Mouse (Mus musculus) midbrain, embryonic 12.5 days (tissue): ENCODE results near the gene Klrb1f. TPM values are rescaled to one million over a fixed set of nuclear protein-coding genes. Genes with fewer than 3 reads are reported as not detected.
"Not testable (repeated sequence)": the region's sequence is repeated elsewhere in the genome, so short reads cannot be mapped to it uniquely, and the experiment has no call there.

Experiments
- ATAC-seq: fragments of 200-750 bp; cut with Nextera tagmentation; 2 replicates; pipeline ENCODE4 v1.8.0; 2017; ENCODE audit warnings: low read depth, moderate TSS enrichment, moderate library complexity; ENCODE audit not compliant: low FRiP score
- H3K27ac ChIP-seq: fragments of 300-500 bp; sonication (generic); replicated peaks from 2 replicates; pipeline ENCODE4 v1.5.1; 2016; ENCODE audit warnings: mild to moderate bottlenecking
- H3K27me3 ChIP-seq: fragments of 300-500 bp; sonication (generic); 2 replicates; pipeline ENCODE4 v1.6.1; 2016; ENCODE audit warnings: mild to moderate bottlenecking
- H3K36me3 ChIP-seq: fragments of 300-500 bp; sonication (generic); 2 replicates; pipeline ENCODE4 v1.6.1; 2016
- H3K4me1 ChIP-seq: fragments of 300-500 bp; sonication (generic); 2 replicates; pipeline ENCODE4 v1.6.1; 2016
- H3K4me2 ChIP-seq: fragments of 300-500 bp; sonication (generic); replicated peaks from 2 replicates; pipeline ENCODE4 v1.6.1; 2016; ENCODE audit warnings: mild to moderate bottlenecking, moderate library complexity
- H3K4me3 ChIP-seq: fragments of 300-500 bp; sonication (generic); 2 replicates; pipeline ENCODE4 v1.5.1; 2016; ENCODE audit warnings: mild to moderate bottlenecking
- H3K9ac ChIP-seq: fragments of 300-500 bp; sonication (generic); replicated peaks from 2 replicates; pipeline ENCODE4 v1.6.1; 2016; ENCODE audit warnings: mild to moderate bottlenecking, moderate library complexity
- H3K9me3 ChIP-seq: fragments of 300-500 bp; sonication (generic); 2 replicates; pipeline ENCODE4 v1.6.1; 2016; ENCODE audit warnings: mild to moderate bottlenecking
- WGBS: fragments of 180-500 bp; shearing (Covaris S2); methylation state at CpG from one replicate; pipeline ENCODE4 v1.1.7; 2016; 5-methylcytosine and 5-hydroxymethylcytosine counted together
- polyA plus RNA-seq: library from polyadenylated mRNA; unstranded; fragments of >200 nt; fragmentation: Nextera tagmentation; extraction: Ambion mirVana; gene quantifications from 2 replicates; pipeline ENCODE4 v1.2.1, GENCODE M21; 2016

The Klrb1f gene
- polyA plus RNA-seq, 1 experiment from 2014 or later = not detected

DNA sequence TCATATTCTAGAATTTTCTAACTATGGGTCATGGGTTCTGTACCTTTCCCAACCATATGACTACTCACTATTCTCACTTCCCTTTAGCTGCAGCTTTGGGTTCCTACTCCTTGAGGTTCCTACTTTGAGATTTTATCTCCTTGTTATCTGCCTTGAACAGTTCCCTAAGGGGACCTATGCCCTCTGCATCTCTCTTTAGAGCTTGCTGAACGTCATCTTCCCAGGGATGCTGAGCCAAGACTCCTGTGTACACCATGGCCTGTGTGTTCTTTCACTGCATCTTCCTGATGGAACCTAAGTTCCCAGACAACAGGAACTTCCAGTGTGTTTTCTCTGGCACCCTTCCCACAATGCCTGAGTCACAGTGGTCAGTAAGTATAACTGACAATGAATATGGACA, 52.2 kb downstream of the Klrb1f start:
- no peak overlapping the region for H3K4me3 ChIP-seq
- H3K4me1 ChIP-seq = no peaks in the 10 kb centered on the region
- no peak overlapping the region for H3K4me2 ChIP-seq
- H3K27me3 ChIP-seq = no peaks in the 10 kb centered on the region
- no peak for ATAC-seq
- H3K27ac ChIP-seq = no peak overlapping the region
- H3K9me3 ChIP-seq = no peaks in the 10 kb centered on the region
- H3K9ac ChIP-seq = no peak overlapping the region
- 62% methylated on average over 1 of the region's 1 CpGs for WGBS
- no peaks in the 10 kb centered on the region for H3K36me3 ChIP-seq

DNA sequence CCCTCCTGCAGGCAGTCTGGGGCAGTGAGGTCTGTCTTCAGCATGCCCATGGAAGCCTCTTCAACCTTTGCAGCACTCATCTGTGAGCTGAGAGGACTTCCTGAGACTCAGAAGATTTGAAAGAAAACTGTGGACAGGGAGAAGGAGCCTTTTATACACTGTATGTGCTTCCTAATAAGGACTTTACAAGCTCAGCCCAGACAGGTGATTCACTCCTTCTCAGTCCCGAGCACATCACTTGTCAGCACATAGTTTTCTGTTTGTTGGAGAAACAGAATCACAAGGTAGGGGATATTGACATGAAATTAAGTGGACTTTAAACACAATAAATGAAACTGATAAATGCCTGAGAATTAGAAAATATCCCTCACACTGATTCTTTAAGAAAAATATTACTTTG, 55.1 kb downstream of the Klrb1f start, which contains the start of gene Clec2e:
Gene Clec2e (minus strand): TSS at position 120 of the 400 bp plus-strand sequence.
- not testable (repeated sequence) for H3K4me3 ChIP-seq, H3K9me3 ChIP-seq, H3K4me2 ChIP-seq, H3K4me1 ChIP-seq, ATAC-seq, H3K27ac ChIP-seq, H3K9ac ChIP-seq, H3K27me3 ChIP-seq, H3K36me3 ChIP-seq
- 79% methylated on average over 1 of the region's 1 CpGs for WGBS

DNA sequence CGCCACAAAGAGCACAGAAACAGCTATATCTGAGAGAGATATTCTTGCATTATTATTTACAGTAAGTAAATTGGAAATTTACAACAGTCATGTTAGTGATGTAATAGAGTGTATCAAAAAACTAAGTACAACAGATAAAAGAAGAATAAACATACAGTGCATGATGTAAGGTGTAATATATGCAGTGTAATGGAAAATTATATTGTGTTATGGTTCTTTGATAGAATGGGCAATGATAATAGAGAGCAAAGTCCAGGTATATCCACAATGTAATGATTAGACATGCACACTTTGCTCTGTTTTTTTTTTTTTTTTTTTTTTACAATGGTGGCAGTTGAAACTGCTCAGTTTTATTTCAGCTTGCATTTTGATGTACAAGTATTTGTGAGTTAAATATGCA, 55.9 kb downstream of the Klrb1f start:
- ATAC-seq = no peak
- no peak overlapping the region for H3K4me2 ChIP-seq
- no peaks in the 10 kb centered on the region for H3K27me3 ChIP-seq
- no peak overlapping the region for H3K9ac ChIP-seq
- no peaks in the 10 kb centered on the region for H3K9me3 ChIP-seq
- H3K27ac ChIP-seq = no peak overlapping the region
- WGBS = 74% methylated on average over 1 of the region's 1 CpGs
- no peaks in the 10 kb centered on the region for H3K36me3 ChIP-seq
- H3K4me3 ChIP-seq = no peak overlapping the region
- H3K4me1 ChIP-seq = no peaks in the 10 kb centered on the region

DNA sequence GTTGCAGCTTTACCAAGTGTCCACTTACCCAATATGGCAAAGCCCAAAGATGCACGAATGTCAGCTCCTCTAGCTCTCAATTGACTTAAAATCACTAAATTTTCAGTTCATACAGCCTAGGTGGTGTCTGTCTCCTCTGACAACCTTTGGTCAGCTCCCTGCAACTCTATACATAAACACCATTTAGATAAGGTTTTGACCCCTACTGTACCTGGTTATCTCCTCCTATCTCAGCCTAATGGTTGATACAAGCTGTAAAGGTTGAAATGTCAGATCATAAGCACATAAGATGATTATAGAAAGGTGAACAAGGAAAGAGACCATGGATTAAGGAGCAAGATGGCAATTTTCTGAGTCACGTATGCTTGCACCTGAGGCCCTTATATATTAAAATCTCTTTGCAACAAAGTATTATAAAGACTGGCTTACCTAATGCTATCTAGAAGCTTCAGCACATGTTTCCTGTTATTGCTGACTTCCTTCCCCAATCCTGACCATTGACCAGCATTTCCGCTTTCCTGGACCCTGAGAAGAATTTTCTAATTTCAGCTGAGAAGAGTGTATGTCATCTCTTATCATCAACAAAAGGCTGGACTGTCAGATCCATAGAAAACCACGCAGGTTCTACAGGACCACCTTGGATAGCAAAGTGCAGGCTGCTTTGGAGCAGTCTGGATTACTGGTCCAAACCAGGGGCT, 57.3 kb downstream of the Klrb1f start:
- Histone ChIP-seq H3K9me3 (no peaks in the 10 kb centered on the region), H3K4me3 (no peak overlapping the region), H3K9ac (no peak overlapping the region), H3K36me3 (no peaks in the 10 kb centered on the region), H3K4me1 (no peaks in the 10 kb centered on the region), H3K27ac (no peak overlapping the region), H3K27me3 (no peaks in the 10 kb centered on the region), H3K4me2 (no peak overlapping the region)
- WGBS = 82% methylated on average over 4 of the region's 4 CpGs
- ATAC-seq = no peak

Other genes starting within 250 kb of the Klrb1f start
- gene Gm44511, start 219.6 kb upstream of the Klrb1f start, polyA plus RNA-seq = not detected in 2 replicates
- gene Klrb1b, start 219.6 kb upstream of the Klrb1f start, polyA plus RNA-seq = not detected in 2 replicates
- gene Clec2i, start 158.3 kb upstream of the Klrb1f start, polyA plus RNA-seq = not detected in 2 replicates
- 0.26 and 0.35 TPM in 2 replicates for gene BC035044, start 154.8 kb upstream of the Klrb1f start, polyA plus RNA-seq
- gene Clec2g, start 111.5 kb upstream of the Klrb1f start, polyA plus RNA-seq = not detected in 2 replicates
- not detected in 2 replicates for gene Clec2e, start 55.0 kb downstream of the Klrb1f start, polyA plus RNA-seq
- 0.14 TPM in 1 of 2 replicates, not detected in the other for gene Clec2d, start 134.7 kb downstream of the Klrb1f start, polyA plus RNA-seq
- not detected in 2 replicates for gene Cd69, start 229.5 kb downstream of the Klrb1f start, polyA plus RNA-seq